Mouse (Mus musculus) cortical plate, adult 2 months (tissue): Measurements from ENCODE around the gene Kirrel3.

Experiments
- CTCF ChIP-seq: fragments of 200-500 bp; IDR thresholded peaks from 2 replicates; pipeline ENCODE4 v1.5.1; 2011; ENCODE audit warnings: mild to moderate bottlenecking, control low read depth, low read length; ENCODE audit not compliant: insufficient read depth; ENCODE audit errors: extremely low read depth
- POLR2A ChIP-seq: fragments of 200-500 bp; IDR thresholded peaks from 2 replicates; pipeline ENCODE4 v1.6.1; 2011; ENCODE audit warnings: mild to moderate bottlenecking, low read length, control low read depth; ENCODE audit not compliant: insufficient read depth; ENCODE audit errors: extremely low read depth

DNA sequence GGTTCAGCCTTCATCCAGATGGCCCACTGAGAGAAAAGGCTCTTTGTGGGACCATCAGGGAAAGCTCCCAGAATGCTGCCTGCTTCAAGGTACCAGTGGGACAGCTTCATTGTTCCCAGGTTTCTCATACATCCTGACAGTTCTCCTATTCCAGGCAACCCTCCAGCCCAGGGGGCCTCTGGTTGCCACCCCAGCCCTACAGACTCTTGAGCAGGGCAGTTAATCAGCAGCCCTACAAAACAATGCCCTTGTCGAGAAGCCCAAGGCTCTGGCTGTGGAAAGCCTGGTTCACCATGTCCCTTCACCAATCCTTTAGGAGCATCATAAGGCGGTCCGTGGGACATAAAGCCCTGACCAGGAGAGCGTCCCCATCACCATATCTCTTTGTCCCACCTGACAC, 567.0 kb downstream of the Kirrel3 start:
- TF ChIP-seq POLR2A (no peak), CTCF (no peak)
